Mouse (Mus musculus) liver, embryonic 14.5 days (tissue): ENCODE data around the gene Kcp.

Experiments
- CTCF ChIP-seq: IDR thresholded peaks from 2 replicates; pipeline ENCODE4 v1.5.1; 2016; ENCODE audit warnings: antibody characterized with exemption, low read depth, control low read depth
- EP300 ChIP-seq: IDR thresholded peaks from 2 replicates; pipeline ENCODE4 v1.6.1; 2016; ENCODE audit warnings: antibody characterized with exemption, low read depth

- TF ChIP-seq CTCF (no peak), EP300 (no peak)
These were observed 68.5 kb downstream of the Kcp start for GRCm38 (mm10) chr6:29439251-29439650.
